Mouse (Mus musculus): ENCODE data around the gene Slc38a3. TPM values are rescaled to one million over a fixed set of nuclear protein-coding genes. Genes with fewer than 3 reads are reported as not detected.

Slc38a3 gene
- total RNA-seq (2022): 10 to 100 TPM; 37.4 to 49.3 (median 45.9) TPM

GRCm38 (mm10) chr9:107669480-107669945 lies at the start of gene Slc38a3:
TSS of gene Slc38a3 (minus strand) at chr9:107669530.
- no peak for DNase-seq (ENCODE audit: low spot score in 2 of 2)

GRCm38 (mm10) chr9:107716951-107717350 lies 47.6 kb upstream of the Slc38a3 start:
- DNase-seq (ENCODE audit: low spot score in 2 of 2): no peak

DNA sequence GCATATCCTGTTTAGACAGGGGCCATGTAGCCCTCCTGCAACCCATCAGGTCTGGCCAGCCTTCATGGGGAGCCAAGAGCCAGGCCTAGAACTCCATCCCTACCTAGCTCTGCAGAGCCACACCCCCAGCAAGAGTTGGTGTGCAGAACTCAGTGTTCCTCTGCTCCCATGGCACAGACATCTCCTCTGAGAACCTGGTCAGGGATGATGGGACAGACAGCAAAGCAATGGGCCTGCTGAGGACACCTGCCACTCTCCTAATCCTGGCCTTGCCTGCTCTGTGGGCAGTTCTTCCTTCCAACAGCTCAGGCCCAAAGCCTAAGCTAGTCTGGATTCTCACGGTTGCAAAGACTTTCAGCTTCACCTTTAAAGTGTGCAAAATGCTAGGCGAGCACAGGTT lies 46.3 kb upstream of the Slc38a3 start:
- DNase-seq (ENCODE audit: low spot score in 2 of 2): no peak

DNA sequence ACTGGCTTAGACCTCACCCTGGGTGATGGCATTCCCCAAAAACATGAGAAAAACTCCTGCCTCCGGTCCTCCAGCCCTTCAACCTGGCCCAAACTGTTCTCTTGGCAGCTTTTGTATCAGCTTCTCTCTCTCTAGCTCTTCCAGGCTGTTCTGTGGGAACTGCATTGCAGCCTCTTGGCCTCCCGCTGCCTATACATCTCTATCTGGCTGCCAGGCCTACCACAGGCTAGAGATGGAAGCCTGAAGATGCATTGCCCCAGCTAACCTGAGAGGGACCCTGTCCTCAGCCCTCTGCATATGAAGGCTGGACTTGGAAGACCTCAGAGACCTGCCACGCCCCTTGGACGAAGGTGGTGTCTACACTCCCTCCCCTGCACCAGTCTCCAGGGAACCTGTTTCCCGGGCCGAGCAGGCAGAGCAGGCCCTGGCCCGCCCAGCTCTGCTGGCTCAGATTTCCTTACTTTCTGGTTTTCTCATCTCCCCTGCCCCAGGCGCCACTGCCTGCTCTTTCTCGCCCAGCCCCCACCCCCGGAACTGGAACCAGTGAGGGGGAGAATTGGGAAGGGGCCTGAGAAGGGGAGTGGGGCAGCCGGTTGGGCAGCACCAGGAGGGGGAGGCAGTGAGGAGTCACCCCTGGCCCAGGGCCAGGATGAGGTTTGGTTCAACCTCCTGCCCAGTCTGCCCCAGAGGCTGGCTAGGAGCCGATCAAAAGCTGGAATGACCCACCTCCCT lies 45.1 kb upstream of the Slc38a3 start:
- DNase-seq (ENCODE audit: low spot score in 2 of 2): peak; percentile 32 to 58

DNA sequence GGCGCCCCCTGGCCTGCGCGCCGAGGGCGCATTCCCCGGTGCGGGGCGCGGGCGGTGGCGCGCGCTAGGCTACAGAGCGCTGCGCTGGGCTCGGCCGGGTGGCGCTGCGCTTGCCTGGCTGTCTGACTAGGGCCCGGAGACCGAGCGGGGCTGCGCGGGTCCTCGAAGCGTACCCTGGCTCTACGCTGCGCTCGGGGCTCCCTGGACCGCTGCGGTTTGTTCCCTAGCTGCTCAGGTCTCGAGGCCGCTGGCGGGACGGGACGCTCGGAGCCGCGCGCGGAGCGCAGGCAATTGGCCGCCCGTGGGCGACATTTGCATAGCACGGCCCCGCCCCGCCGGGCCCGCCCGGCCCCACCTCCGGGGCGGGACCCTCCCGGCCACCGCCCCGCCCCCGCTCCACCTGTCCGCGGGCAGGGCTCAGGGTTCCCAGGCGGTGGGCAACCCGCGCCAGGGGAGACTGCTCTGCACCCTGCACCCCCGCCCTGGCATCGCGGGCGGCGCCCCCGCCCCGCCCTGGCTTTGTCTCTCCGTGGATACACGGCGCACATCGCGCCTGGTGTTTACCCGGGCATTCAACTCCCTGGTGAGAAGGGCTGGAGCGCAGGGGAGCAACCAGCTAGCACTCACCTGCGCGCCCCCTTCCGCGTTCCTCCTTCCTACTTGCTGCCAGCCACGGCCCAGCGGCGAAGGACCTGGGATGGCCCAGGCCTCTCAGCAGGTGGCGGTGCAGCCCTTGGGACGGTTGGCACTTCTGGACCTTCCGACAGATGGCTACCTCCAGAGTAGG lies 40.6 kb upstream of the Slc38a3 start, which contains the start of gene Sema3f:
TSS of gene Sema3f (minus strand) at position 779 of the 787 bp plus-strand sequence.
- peak; percentile 62 to 70 for DNase-seq (ENCODE audit: low spot score in 2 of 2)

DNA sequence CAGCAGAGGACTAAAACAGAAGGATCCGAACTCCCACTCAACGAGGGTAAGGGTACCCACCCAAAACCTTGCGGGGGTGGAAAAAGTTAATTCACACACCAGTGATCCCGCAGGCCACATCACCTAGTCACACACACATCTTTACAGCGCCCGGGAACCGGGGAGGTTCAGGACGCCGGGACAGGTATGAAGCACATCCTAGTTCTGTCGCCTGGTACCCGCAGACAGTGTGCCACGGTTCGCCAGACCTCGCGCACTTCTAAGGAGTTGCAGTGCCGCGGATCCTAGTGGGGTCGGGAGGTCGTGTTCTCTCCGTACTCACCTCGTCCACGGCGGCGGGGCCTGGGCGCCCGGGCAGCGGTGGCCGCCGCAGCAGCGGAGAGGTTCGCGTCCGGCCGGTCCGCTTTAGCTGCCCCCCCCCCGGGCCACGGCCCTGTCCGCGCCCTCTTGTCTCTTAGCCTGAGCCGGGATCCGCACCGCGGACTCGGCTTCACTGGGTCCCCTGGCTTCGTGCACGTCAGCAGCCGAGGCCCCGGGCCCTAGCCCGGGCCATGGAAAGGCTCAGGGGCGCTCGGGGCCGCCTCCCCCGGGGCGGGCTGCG lies 39.9 kb upstream of the Slc38a3 start:
- no peak for DNase-seq (ENCODE audit: low spot score in 2 of 2)

DNA sequence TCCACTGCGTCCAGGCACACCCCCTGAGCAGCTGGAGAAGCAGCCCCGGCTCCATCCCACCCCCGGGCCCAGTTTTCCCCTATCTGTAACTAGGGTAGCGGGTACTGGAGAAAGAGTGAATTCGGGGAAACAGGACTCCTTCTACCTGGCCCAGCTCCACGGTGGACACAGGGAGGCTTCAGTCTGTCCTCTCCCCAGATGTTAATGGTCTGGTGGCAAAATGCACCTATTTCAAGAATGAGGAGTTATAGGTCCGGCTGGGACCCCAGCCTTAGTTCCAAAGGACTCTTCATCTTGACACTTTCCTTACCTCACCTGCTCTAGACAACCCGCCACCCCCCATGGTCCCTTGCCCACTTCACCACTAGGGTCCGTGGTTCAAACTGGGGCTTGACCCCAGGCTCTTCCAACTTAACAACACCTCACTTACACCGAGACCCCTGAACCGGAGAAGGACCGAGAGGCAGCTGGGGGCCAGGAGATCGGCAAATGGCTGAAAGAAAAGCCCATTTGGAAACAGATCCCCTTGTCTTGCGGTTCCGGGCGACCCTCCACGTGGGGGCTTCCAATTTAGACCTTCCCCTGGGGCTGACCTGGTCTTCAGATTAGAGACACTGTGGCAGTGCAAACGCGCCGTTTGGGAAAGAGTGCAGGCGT lies 39.2 kb upstream of the Slc38a3 start:
- no peak for DNase-seq (ENCODE audit: low spot score in 2 of 2)

DNA sequence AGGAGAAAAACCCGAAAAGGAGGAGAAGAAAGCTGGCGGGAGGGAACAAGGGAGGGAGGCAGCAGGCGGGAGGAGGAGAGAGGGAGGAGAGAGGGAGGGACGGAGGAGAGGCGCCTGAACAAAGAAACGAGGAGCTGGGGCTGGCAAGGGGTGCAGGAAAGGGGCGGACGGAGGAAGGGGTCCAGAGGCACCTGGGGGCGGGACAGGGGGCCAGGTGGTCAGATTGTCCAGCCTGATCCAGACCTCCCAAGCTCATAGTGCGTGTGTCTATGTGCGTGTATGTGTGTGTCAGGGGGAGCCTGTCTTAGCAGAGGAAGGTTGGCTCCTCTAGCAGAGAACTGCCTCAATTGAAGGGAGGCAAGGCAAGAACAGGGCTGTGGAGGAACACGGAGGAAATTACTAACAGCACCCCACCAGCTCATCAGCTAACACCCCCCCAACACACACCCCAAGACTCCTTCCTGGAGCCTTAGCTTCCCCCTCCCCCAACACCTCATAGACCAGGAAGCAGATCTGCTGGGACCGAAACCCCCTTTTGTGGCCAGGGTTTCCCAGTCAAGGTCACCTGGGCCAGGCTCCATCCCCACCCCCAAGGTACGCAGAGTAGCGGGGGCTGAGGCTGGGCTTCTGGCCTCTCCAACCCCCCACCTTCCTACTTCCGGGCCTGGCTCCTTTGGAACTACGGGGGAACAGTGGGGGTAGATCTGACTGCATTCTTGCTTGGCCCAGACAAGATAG lies 38.5 kb upstream of the Slc38a3 start:
- DNase-seq (ENCODE audit: low spot score in 2 of 2): no peak

DNA sequence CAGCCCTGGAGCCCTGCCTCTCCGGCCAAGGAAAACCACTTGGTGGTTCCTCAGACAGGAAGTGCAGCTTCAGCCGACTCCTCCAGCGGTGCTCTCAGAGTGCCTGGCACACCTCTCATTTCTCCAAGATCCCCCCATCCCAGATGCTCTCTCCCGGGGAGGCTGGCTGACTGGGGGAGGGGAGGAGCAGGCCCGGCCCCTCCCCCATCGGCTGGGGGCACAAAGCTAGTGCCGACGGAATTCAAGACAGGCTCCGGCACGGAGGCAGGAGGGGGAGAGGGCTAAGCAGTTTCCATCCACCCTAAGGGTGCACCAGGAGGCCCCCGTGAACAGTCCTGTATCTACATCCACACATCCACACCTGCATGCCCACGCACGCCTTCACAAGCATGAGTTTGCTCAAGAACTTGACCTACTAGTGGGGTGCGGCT lies 37.5 kb upstream of the Slc38a3 start:
- no peak for DNase-seq (ENCODE audit: low spot score in 2 of 2)

GRCm38 (mm10) chr9:107703337-107704122 lies 34.2 kb upstream of the Slc38a3 start:
- peak; percentile 65 to 83 for DNase-seq (ENCODE audit: low spot score in 2 of 2)

- DNase-seq (ENCODE audit: low spot score in 2 of 2): no peak
Measured at GRCm38 (mm10) chr9:107702606-107703185, 33.4 kb upstream of the Slc38a3 start.

DNA sequence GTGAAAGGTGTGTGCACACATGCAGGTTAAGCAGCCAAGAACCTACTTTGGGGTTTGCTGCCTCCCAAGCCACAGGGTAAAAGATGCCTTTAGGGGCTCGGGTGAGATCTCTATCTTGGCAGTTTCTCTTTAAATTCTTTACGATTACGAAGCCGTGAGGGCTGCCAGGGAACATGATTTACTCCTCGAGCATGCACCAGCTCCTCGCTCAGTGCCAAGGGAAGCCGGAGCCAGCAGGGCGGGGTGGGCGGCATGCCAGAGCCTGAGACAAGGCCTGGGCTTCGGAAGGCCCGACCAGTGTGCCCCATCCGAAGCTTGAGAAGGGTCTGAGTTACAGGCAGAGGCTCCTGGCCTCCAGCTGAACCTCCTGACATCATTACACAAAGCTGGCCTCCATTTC lies 32.3 kb upstream of the Slc38a3 start:
- DNase-seq (ENCODE audit: low spot score in 2 of 2): peak; percentile 79 to 80

DNA sequence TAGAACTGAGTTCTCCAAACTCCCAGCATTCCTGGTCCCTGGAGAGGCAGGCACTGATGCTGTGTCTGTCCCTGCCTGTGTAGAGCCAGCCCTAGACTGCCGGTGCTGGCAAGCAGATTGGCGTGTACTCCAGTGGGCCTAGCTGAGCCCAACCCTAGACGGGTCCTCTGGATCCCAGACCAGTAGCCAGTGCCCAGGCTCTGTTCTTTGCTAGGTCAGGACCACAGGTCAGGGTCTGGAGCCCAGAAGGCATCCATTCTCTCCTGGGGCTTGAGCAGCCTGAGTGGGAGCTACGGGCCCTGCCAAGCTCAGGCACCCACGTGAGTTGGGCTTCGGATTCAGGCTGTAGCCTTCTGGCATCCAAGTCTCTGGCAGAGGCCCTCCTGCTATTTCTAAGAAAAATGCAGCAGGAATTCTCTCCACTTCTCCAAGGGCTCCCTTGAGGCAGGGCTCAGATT lies 30.8 kb upstream of the Slc38a3 start:
- peak; percentile 46 to 68 for DNase-seq (ENCODE audit: low spot score in 2 of 2)

GRCm38 (mm10) chr9:107699376-107699980 lies 30.1 kb upstream of the Slc38a3 start:
- no peak for DNase-seq (ENCODE audit: low spot score in 2 of 2)

DNA sequence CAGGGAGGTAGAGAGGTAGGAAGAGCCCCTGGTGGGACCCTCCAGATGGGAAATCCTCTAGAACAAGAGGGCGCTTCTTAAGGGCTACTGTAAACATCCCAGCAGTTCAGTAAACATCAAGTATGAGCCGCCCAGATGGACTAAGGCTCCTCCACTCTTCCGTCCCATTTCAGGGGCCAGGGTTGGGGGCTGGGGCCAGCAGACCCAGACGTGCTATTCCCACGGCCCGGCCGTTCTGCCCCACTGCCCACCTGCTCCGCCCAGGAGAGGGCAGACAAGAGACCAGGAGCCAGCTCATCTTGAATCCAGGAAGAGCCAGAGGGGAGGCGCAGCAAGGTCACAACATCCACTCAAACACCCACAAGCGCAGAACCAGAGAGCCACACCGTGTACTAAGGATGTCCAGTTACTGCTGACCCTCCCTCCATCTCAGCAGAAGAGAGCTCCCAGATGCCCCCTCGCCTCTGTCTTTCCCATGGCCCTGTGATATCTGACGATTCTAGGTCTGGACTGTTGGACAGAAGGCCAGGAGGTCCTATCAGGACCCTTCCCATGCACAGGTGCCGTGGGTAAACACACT lies 29.4 kb upstream of the Slc38a3 start:
- DNase-seq (ENCODE audit: low spot score in 2 of 2): no peak

- DNase-seq (ENCODE audit: low spot score in 2 of 2): no peak
Measured at GRCm38 (mm10) chr9:107697811-107698521, 28.6 kb upstream of the Slc38a3 start.

DNA sequence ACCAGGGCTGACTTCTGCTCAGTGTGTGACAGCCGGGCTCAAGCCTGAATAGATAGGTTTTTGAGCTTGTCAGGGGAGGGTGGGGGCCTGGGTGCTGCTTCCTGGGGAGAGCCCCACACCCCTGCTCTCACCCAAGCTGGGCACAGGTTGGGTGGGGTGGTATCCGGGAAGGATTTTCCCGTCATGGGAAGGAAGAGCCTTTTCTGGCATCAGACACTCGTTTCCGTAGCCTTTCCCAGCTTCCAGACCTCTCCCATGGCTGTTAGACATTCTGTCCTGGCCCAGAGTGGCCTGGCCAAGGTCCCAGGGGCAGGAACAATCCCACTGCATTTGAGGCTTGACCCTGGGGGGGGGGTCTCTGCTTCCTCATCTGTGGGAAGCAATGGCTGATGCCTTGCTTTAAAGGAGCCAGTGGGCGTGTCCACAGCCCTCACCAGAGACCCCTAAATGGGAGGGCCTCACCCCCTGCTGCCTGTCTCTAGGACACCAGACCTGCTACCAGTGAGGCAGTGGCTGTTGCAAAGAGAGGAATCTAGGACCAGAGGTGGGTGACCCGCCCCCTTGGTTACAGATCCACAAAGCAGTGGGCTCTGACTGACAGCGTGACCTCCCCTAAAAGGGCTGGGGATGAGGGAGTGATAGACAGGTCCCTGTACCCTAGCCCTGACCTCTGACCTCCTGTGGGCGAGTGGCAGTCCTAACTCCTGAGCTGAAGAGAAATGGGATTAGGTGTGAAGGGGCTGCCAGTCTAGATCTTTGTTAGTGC lies 27.7 kb upstream of the Slc38a3 start:
- no peak for DNase-seq (ENCODE audit: low spot score in 2 of 2)
